Comparison of ENCODE assay signal across 11 mouse cellular contexts in the genomic region with DNA sequence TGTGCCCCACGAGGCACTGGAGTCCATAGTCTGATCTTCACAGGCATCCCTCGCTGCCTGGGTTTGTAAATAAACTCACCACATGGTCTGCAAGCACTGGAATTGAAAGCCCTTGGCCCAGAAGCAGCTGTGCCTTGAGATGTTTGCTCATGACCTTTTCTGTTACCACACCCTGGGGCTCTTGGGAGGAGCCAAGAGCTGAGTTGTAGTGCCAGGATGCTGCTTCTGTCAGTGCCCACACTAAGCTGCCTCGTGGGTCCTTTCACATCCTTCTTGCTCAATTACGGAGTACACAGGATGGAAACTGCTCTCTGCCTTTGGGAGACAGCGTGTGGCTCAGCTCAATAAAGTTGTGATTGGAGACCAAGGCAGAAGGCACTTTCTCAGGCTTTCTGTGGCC. TPM values are rescaled to one million over a fixed set of nuclear protein-coding genes. Genes with fewer than 3 reads are reported as not detected.
DNase-seq lines count a peak whose midpoint lies in the region; ATAC-seq and TF ChIP-seq lines count a peak whose summit lies in the region.
"Had no signal": no experiment of that assay in that cellular context is flagged by ENCODE, and none has a peak within 500 bp of the region (broad histone marks: within the 10 kb centered on the region; RNA-seq: fewer than 3 reads in every experiment).

No protein-coding gene starts in this region.

- TF ChIP-seq POLR2A in kidney, adult 2 months (IDR thresholded peaks at IDR 0.05; ENCODE audit: low read depth, low read length), result no peak

- no peak overlapping the region for H3K9ac ChIP-seq in forebrain, embryonic 11.5 days (ENCODE audit: low read length)
- H3K9ac ChIP-seq: lung, embryonic 15.5 days had no signal

- no peaks in the 10 kb centered on the region for H3K27me3 ChIP-seq in forebrain, embryonic 11.5 days (ENCODE audit: control insufficient read depth, insufficient read depth, low read length)
- H3K27me3 ChIP-seq in kidney, adult 2 months (replicated peaks; ENCODE audit: control insufficient read depth, insufficient read depth, low read length), result no peaks in the 10 kb centered on the region
- H3K27me3 ChIP-seq: lung, embryonic 15.5 days had no signal

- no peaks in the 10 kb centered on the region for H3K9me3 ChIP-seq in forebrain, embryonic 11.5 days (ENCODE audit: control insufficient read depth, low read length)
- H3K9me3 ChIP-seq: lung, embryonic 15.5 days had no signal

- H3K27ac ChIP-seq in forebrain, embryonic 11.5 days (ENCODE audit: low read depth, low read length), result no peak overlapping the region
- H3K27ac ChIP-seq in kidney, adult 2 months (ENCODE audit: insufficient read depth, low read depth, low read length), result no peak overlapping the region
- H3K27ac ChIP-seq: kidney, postnatal 0 days; lung, embryonic 15.5 days had no signal

- H3K4me1 ChIP-seq in forebrain, embryonic 11.5 days (replicated peaks; ENCODE audit: control insufficient read depth, insufficient read depth, low read length), result no peaks in the 10 kb centered on the region; the same call in 1 of the 2 replicates
- H3K4me1 ChIP-seq in kidney, adult 2 months (ENCODE audit: control insufficient read depth, insufficient read depth, low read length), result no peaks in the 10 kb centered on the region

- no peak for TF ChIP-seq CTCF in kidney, adult 2 months (conservative IDR thresholded peaks at IDR 0.05; ENCODE audit: insufficient read depth, insufficient read length, low read depth, low read length)

- DNase-seq in urinary bladder, postnatal 25 days (ENCODE audit: low spot score), result peak; percentile 31
- no peak for DNase-seq in urinary bladder, adult 2 months (ENCODE audit: low spot score)
- DNase-seq in monocyte, adult 2 months (ENCODE audit: low read depth in 1 of 2, low spot score in 2 of 2), result peak; percentile 52 to 64
- no peak for DNase-seq in forebrain, embryonic 11.5 days (ENCODE audit: low spot score)
- DNase-seq in kidney, adult 2 months, result no peak
- DNase-seq: heart, postnatal 10 days had no signal

- H3K36me3 ChIP-seq in forebrain, embryonic 11.5 days (ENCODE audit: control insufficient read depth, insufficient read depth, low read length), result no peaks in the 10 kb centered on the region
- H3K36me3 ChIP-seq in kidney, adult 2 months (ENCODE audit: control insufficient read depth, insufficient read depth, low read length), result no peaks in the 10 kb centered on the region
- H3K36me3 ChIP-seq: lung, embryonic 15.5 days had no signal

- H3K4me2 ChIP-seq in forebrain, embryonic 11.5 days (ENCODE audit: low read depth, low read length, severe bottlenecking), result no peak overlapping the region
- H3K4me2 ChIP-seq: lung, embryonic 15.5 days had no signal

- WGBS in forebrain, embryonic 11.5 days, result 81% methylated on average over 5 of the region's 5 CpGs
- WGBS in kidney, adult 2 months, result 75% methylated on average over 5 of the region's 5 CpGs

- no peak overlapping the region for H3K4me3 ChIP-seq in forebrain, embryonic 11.5 days (ENCODE audit: low read depth, low read length)
- H3K4me3 ChIP-seq in kidney, adult 2 months (ENCODE audit: insufficient read depth, low read depth, low read length), result no peak overlapping the region
- H3K4me3 ChIP-seq: lung, embryonic 15.5 days had no signal

- peak; percentile 76 for ATAC-seq in inflammation-experienced regulatory T-cells, adult 6 months
- ATAC-seq in forebrain, embryonic 11.5 days (replicated peaks; ENCODE audit: low FRiP score), result no peak
- ATAC-seq in erythroblast, adult 5-6 weeks (replicated peaks; ENCODE audit: low FRiP score, poor library complexity, severe bottlenecking), result no peak
- ATAC-seq: Patski had no signal

RNA-seq across cellular contexts. Expression of gene Dennd2d, which starts 3.6 kb away (rescaled TPM):
- polyA plus RNA-seq in urinary bladder, adult 2 months (2012; rRNA removed), result 41.1 and 51.2 TPM in 2 replicates
- 100 to 1,000 TPM; 110 to 379 (median 324) TPM for polyA plus RNA-seq in inflammation-experienced regulatory T-cells, adult 6 months (2017; shearing (Covaris generic))
- polyA plus RNA-seq in forebrain, embryonic 11.5 days (2014; fragmentation: Nextera tagmentation; extraction: Ambion mirVana), result 0.48 and 0.95 TPM in 2 replicates
- 5.6 and 6.1 TPM in 2 replicates for polyA plus RNA-seq in kidney, adult 2 months (2012; rRNA removed)
- 4.4 and 5.0 TPM in 2 replicates for total RNA-seq in erythroblast, adult 5-6 weeks (2015; ENCODE audit: low replicate concordance)
- 6.4 and 10.3 TPM in 2 replicates for total RNA-seq in erythroblast, adult 5-6 weeks (2017; ENCODE audit: low replicate concordance)

Comparison
In these comparisons a context has a peak if more than half of its experiments do, and no peak if none do; other contexts are left out.
1. DNase-seq: peak in urinary bladder, postnatal 25 days (single experiment) and monocyte, adult 2 months (2 of 2); none in urinary bladder, adult 2 months (single experiment), forebrain, embryonic 11.5 days (single experiment) and kidney, adult 2 months (single experiment).